Mouse (Mus musculus) frontal cortex, postnatal 10 days (tissue): ENCODE measurements around the gene Gm13271.
"Not testable (repeated sequence)": the region's sequence is repeated elsewhere in the genome, so short reads cannot be mapped to it uniquely, and the experiment has no call there.

Experiments
- DNase-seq, 2 experiments: peaks; one replicate each; pipeline ENCODE4 v3.0.0; 2022; ENCODE audit warnings: low spot score in 2 of 2, mixed read lengths in 1 of 2

The Gm13271 gene

DNA sequence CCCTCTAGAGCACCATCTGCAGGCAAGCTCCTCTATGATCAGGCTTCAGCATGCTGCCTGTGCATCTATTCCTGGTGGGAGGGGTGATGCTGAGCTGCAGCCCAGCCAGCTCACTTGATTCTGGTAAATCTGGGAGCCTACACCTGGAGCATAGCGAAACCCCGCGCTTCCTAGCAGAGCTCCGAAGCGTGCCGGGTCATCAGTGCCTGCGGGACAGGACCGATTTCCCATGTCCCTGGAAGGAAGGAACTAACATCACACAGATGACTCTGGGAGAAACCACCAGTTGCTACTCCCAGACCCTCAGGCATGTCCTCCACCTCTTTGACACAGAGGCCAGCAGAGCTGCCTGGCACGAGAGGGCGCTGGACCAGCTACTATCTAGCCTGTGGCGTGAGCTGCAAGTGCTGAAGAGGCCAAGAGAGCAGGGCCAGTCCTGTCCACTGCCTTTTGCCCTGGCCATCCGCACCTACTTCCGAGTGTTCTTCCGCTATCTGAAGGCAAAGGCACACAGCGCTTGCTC, at the start of gene Gm13271:
Gene Gm13271 (plus strand): TSS at position 51 of the 523 bp plus-strand sequence.
- peak; percentile 77 to 84 for DNase-seq

DNA sequence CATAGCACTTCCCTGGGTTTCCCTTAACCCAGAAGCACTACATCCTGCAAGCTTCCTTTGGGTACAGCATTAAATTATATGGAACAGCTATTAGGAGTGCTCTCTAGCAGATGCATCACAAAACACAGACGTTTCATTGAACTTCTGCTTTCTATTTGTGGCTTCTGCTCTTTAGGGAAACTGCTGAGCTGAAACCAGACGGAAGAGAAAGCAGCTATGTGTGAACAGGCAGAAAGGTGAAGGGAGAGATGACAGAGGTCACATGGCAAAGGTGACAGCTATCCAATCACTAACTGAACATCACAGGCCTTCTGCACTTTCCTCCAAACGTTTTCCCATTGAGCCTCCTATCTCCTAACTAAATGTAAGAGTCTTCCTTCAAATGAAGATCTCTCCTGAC, 48.7 kb upstream of the Gm13271 start:
- DNase-seq, result no peak

DNA sequence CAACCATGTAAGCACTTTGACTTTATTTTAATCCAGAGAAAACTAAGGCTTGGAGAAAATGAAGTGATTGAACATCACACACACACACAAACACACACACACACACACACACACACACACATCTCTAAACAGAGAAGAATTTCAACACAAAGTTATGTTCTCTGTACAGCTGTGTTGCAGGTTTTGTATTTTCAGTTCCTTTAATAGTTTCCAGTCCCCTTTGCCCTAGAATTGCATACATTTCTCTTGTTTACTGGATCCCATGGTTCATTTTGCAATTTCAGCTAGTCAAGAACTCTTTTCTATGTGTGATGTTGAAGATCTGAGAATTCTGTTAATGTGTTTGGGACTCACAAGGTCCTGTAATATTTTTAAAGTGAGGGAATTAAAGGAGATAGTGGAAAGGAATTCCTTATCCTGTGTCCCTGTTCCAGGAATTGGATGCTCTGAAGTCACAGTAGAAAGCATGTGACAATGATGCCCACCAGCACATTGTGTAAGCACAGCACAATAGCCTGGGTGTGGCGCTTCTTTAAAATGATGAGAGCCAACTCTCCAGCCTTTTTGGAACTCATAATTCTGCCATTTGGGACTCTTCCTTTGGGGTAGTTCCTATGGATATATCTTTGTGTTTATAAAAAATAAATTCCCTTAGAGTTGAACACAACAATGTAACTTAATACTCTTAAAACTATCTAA, 47.4 kb upstream of the Gm13271 start:
- DNase-seq, result no peak

DNA sequence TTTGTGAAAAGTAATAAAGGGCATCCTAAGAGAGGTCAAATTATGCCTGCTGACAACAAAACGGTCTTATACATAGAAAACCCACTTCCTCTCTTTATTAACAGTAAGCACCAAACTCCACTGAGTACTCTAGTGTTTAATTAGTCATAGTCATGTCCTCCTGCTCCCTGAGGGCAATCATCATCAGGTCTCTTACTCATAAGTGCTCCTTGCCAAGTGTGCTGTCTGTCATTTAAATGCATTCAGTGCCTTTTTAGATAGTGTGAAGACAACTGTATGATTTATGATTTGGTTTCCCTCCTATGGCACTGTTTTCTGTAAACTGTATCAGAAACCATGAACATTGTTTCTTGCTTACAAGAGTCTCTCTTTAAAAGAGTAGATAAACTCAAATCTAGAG, 40.4 kb upstream of the Gm13271 start:
- DNase-seq, result no peak

DNA sequence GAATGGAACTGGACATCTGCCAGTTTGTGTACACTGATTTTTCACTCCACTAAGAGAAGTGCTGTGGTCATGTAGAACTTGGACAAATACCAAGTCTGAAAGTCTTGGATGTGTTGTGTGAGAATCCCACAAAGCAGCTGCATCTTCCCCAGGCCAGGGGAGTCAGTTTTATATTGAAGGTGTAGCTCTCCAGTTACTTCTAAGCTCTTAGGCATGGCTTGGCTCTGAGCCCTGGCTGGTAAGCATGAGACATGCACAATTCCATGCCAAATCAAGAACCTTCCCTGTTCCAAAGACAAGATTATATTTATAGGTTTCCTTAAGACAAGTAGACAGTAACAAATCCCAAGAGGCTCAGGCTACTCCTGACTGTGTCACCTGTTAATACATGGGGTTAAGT, 39.6 kb upstream of the Gm13271 start:
- DNase-seq, result no peak

DNA sequence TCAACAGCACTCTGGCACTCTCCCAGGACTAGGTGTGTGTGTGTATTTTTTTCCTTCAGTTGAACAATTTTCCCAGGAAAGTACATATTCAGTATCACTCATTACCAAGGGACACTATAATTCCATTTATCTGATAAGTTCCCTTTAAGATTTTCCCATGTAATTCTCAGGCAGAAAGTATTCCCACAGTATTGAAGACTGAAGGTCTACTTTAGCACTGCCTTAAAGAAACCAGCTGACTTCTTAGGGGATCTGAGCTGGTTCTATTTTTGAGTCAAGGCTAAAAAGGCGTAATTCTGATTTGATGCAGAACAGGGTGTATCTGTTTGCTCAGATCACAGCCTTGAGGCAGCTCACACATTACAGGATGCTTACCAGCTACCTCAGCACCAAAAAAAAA, 36.0 kb upstream of the Gm13271 start:
- DNase-seq, result no peak

DNA sequence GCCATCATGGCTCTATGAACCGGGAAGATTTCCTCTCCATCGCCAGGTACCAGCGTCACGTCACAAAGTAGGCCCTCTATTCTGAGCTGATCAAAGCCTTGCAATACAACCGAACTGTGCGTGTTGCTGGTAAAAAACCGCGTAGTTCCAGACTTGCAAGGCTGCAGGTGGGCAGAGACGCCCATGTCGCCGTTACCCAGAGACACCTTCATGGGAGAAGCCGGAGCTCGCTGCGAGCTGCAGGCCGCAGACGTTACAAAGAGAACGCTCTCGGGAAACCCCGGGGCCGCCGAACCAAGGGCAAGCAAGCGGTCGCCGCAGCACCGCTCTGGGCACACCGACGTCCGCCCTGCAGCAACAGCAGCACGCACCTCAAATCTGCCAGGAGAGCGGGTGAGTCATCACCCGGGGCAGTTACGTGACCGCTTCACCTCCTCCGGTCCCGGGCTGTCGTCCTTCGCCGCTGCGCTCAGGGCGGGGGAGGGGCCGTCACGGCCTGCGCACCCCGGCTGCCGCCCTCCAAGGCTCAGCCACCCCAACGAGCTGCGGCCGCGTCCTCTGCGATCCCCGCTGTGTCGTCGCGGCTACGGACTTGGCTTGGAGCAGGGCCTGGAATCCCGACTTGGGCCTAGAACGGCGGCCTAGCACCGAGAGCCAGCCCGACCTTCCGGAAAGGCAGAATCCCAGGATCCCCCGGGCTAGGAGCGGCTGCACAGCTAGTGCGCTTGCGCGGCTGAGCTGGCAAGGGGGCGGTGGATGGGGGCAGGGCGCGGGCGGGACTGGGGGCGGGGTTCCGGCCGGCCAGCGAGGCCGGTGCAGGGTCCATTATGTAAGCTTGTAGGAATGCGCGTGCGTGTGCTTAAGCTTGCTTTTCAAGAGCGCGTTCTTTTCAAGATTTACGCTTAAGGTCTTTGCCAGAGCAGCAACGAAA, 32.6 kb upstream of the Gm13271 start, which contains the start of the genes Gm26566 and Klhl9:
Gene Gm26566 (plus strand): TSS at position 15 of the 931 bp plus-strand sequence.
Gene Klhl9 (minus strand): TSS at position 675 of the 931 bp plus-strand sequence.
- DNase-seq, result peak; percentile 79 to 88

DNA sequence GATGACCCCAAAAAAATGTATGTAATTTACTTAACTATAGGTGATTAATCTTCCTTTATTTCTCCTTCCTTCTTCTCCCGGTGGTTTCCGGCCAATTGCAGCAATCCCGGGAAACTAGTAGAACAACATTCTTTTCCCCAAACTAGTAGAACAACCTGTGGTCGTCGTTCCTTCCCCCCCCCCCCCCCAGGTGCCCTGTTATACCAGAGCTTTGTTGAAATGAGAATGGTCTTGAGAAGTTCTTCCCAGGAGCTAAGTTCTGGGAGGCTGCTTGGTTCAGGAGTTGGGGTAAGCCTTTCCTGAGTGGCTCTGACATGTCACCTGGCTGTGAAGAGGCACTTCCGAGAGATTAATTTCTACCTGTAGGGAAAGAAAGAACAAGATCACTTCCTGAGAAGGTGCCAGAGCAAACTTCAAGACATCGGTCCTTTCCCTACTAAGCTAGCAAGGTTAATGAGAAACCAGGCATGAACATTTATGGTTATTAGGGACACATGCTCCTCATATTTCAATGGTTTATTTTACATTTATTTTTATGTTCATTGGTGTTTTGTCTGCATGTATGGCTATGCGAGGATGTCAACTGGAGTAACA, 31.1 kb upstream of the Gm13271 start:
- DNase-seq, result no peak

DNA sequence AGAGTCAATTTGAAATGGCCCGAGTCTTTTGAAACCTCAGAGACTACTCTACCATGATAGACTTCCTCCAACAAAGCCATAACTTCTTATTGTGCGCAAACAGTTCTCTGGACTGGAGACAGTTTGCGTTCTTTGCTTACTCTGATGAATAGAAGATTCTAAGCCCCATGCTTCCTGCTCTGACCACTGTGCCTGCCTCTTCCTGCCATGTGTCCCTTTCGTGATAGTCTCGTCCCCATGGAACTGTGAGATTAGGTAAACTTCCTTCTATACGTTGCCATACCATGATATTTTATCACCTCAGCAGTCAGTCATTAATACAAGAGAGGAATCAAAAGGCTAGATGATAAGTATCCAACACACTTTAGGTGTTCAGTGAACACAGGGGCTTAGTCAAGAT, 27.9 kb upstream of the Gm13271 start:
- DNase-seq, result no peak

DNA sequence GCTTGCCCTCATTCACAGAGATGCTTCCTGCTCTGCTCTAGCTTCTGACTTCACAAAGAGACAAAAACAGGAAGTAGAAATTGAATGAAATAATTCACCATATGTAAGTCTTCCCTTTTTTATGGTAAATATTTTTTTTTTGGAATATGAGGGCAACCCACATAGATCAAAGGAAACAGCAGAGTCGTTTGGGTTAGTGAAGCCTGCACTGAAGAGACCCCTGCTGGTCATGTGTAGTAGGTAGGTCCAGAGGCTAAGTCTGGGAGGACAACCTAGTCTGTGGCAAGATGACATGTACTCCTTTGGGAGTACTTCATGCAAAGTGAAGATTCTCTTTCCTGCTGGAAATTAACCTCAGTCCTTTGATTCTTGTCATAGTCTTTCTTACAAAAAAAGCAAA, 27.3 kb upstream of the Gm13271 start:
- DNase-seq, result no peak

DNA sequence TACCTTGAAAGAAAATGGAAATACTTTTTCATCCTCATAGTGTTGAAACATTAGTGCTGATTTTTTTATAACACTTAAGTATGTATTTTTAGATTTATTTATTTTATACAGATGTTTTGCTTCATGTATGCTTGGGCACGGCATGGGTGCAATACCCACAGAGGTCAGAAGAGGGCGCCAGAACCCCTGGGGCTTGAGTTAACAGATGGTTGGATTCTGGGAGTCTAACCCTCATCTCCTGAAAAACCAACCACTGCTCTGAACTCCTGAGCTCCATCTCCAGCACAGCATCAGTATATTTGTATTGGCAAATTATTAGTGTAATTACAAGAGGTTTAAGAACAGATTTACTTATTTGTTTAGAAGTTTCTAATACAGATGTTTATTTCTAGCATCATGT, 16.2 kb upstream of the Gm13271 start:
- peak in 1 of 2 experiments; percentile 38 for DNase-seq

DNA sequence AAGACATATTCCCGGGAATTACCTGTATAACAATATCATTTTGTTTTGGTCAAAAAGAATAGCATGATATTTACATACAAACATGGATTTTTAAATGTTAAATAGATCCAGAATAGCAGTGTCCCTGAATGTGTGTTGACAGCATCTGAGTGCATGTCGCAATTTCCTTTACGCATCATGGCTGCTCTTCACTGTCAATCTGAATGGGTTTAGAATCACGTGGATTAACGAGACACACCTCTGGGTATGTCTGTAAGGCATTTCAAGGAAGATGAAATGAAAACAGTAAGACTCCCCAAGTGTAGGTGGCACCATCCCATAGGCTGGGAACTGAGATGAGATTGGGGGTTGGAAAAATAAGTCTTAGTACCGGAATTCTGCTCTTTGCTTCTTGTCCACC, 15.6 kb upstream of the Gm13271 start:
- DNase-seq, result no peak

DNA sequence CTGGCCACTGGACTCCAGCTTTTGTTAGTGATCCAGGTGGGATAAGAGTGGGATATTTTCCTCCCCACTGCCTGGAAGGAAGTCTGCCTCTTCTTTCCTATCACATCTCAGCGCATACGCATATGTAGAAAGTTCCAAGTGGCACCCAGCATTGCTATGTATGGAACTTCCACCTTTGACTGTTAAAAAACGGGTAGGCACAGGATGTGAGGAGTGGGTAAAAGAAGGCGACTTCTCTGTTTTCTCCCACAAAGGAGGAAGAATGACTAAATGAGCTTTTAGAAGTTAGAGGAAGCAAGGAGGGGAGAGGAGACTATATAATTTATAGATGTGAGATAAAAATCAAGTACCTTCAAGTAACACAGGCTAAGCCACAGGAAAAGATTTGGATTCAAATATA, 13.2 kb upstream of the Gm13271 start:
- no peak for DNase-seq

DNA sequence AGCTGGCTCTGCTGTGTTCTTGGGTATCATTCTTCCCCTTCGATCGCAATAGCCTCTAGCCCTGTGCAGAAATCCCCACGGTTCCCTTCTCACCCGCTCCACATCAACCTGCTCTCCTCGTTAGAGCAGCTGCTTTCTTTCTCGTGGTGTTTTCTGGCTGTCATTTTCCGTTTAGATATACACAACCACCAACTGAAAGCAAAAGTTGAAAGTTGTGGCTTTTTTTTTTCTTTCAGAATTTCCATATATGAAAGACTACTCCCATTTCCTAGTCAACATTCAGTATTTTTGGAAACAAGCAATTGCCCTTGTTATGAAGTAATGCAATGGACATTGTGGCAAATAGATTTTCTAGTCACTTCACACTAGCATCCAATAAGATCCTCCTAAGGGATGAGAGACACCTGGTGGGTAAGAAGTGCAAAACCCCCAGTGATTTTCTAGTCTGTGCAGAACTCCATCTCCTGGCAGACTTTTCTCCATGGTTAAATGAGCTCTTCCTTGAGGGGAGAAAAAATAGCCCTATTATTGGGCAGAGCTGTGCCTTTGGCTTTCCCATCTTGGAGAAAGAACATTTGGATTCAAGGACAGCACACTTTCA, 11.8 kb upstream of the Gm13271 start:
- no peak for DNase-seq

DNA sequence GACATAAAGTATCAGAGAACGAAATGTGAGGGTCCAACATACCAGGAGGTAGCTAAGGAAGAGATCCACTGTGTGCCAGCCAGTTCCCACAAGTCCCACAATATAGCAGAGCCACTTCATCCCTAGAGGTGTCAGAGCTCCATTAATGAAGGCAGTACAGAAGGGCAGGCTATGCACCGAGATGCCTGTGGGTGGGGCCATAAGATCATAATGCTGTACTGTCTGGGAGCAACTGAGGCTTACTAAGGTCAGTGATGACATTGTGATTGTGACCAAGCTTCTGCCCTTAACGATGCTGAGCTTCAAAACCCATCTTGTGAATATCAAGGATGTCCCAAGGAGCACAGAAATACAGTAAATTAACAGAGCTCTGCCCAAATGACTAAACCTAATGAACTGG, 10.5 kb upstream of the Gm13271 start:
- no peak for DNase-seq

DNA sequence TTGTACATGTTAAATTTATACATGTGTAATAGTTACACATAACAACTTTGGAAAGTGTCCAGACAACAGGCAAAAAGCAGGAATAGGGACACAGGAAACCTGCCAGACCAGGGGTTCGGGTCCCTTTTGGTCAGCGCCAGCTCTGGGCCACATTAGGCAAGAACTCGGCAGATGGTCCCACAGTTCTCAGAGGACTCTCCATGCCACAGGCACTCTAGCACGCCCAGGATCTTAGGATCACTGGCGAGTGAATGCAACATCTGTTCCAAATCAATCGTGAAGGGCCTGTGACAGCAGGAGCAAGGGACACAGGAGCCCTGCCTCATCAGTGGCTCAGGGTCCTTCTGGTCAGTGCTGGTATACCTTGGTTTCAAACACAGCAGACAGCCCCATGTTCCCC, 4.7 kb upstream of the Gm13271 start:
- no peak for DNase-seq

DNA sequence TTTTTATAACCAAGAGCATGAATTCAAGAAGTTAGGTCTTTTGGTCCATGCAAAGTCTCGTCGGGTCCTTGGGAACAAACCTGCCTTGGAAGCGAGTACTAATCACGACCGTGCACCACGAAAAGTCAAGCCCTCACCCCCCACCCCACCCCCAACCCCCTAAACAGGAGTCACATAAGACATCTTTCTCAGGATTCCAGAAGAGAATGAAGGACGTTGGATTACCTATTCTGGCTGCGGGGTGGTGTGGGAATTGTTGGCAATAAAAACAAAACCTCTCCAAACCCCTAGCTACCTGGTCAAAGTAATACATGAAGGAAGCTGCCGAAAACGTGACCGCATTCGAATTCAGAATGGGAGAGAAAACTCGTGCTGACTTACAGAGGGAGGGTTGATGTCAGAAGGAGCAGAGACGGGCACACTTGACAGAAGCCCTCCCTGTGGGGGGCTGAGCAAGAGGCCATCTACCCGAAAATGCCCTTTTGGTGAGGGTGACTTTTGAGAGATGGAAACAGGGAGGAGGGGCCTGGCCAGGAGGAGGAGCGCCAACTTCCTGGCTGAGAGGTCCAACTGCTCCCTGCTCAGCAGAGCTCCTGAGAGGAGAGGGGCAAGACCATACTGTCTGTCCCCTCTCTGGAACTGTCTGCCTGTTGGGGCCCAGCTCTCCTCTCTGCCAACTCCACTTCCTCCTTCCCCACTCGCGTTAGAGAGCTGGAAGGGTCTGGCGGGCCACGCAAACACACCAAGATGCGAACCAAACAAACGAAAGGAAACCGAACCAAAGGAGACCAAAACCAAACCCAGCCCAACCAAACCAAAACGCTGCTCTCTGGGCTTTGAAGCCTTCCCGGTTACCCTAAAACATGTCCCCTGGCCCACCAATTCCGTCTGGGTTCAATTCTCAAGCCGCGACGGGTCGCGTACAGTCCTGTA, 2.2 kb downstream of the Gm13271 start:
- DNase-seq, result not testable (repeated sequence)

DNA sequence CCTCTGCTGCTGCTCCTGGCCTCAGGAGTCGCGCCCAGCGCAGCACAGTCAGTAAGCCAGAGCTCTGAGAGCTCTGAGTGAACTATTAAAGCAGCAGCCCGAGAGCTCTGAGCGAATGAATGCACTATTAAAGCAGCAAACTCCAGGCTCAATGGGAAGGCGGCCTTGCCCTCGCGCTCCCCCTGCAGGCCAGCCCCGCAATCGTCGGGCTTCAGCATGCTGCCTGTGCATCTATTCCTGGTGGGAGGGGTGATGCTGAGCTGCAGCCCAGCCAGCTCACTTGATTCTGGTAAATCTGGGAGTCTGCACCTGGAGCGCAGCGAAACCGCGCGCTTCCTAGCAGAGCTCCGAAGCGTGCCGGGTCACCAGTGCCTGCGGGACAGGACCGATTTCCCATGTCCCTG, 3.0 kb downstream of the Gm13271 start:
- peak; percentile 90 to 92 for DNase-seq

DNA sequence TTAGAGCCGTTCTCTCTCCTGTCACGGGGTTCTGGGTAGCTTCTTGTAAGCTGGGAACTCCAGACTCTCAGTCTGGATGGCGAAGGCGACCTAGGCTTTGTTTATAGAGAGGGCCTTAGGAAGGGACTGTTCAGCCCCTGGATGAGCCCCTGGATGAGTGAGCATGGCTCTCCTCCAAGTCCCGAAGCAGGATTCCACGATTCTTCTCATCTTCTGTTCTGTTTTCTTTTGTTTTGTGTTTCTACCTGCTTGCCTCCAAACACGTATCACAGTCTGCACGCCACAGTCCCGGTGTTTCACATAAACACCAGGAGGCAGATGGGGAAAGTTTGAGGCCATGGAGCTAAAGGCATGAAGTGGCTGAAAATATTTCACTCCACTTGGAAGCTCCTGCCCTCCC, 4.1 kb downstream of the Gm13271 start:
- not testable (repeated sequence) for DNase-seq

DNA sequence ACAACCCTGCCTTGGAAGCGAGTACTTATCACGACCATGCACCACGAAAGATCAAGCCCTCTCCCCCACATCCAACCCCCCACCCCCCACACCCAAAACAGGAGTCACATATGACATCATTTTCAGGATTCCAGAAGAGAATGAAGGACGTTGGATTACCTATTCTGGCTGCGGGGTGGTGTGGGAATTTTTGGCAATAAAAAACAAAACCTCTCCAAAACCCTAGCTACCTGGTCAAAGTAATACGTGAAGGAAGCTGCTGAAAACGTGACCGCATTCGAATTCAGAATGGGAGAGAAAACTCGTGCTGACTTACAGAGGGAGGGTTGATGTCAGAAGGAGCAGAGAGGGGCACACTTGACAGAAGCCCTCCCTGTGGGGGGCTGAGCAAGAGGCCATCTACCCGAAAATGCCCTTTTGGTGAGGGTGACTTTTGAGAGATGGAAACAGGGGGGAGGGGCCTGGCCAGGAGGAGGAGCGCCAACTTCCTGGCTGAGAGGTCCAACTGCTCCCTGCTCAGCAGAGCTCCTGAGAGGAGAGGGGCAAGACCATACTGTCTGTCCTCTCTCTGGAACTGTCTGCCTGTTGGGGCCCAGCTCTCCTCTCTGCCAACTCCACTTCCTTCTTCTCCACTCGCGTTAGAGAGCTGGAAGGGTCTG, 5.1 kb downstream of the Gm13271 start, which contains the start of gene Gm13283:
Gene Gm13283 (plus strand): TSS at position 510 of the 659 bp plus-strand sequence.
- DNase-seq, result peak; percentile 32 to 45
